Mouse (Mus musculus): ENCODE data around the gene Msantd3. TPM values are rescaled to one million over a fixed set of nuclear protein-coding genes. Genes with fewer than 3 reads are reported as not detected.

The Msantd3 gene
- polyA plus RNA-seq, 1 experiment from 2014 or later = 39.5 TPM

DNA sequence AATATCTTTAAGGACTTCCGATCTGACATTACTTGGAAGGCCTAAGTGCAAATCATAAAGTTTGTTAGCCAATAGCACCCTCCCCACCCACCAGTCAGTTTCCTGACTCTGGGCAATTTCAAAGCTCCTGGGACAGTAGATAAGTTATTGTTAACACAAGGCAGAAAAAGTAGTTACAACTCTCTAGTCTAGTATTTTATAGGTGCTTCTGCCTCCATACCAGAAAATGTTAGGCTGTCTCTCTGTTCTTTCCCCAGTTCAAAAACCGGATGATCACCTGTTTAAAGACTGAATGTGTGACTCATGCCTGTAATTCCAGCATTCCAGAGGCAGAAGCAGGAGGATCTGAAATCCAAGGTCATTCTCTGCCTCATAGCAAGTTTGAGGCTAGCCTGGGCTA is 1.2 kb upstream of the Msantd3 start:
- no peaks in the 10 kb centered on the region for H3K27me3 ChIP-seq (ENCODE audit: control insufficient read depth, insufficient read depth, low read length)
- ATAC-seq (ENCODE audit: insufficient number of reproducible peaks, low FRiP score, low TSS enrichment, low read depth) = no peak
- no peaks in the 10 kb centered on the region for H3K9me3 ChIP-seq (ENCODE audit: control insufficient read depth, low read length)
- peaks cover 4% of the 10 kb centered on the region; the same call in 1 of the 2 replicates for H3K4me1 ChIP-seq (ENCODE audit: control insufficient read depth, insufficient read depth, low read length)
- no peaks in the 10 kb centered on the region for H3K36me3 ChIP-seq (ENCODE audit: control insufficient read depth, insufficient read depth, low read length)
- H3K9ac ChIP-seq (ENCODE audit: low read length) = no peak overlapping the region
- WGBS = 91% methylated on average over 2 of the region's 2 CpGs
- H3K27ac ChIP-seq (replicated peaks; ENCODE audit: low read depth, low read length) = no peak overlapping the region
- no peak overlapping the region for H3K4me3 ChIP-seq (ENCODE audit: low read depth, low read length)
- no peak overlapping the region for H3K4me2 ChIP-seq (ENCODE audit: low read depth, severe bottlenecking)
- DNase-seq (ENCODE audit: low spot score) = no peak

DNA sequence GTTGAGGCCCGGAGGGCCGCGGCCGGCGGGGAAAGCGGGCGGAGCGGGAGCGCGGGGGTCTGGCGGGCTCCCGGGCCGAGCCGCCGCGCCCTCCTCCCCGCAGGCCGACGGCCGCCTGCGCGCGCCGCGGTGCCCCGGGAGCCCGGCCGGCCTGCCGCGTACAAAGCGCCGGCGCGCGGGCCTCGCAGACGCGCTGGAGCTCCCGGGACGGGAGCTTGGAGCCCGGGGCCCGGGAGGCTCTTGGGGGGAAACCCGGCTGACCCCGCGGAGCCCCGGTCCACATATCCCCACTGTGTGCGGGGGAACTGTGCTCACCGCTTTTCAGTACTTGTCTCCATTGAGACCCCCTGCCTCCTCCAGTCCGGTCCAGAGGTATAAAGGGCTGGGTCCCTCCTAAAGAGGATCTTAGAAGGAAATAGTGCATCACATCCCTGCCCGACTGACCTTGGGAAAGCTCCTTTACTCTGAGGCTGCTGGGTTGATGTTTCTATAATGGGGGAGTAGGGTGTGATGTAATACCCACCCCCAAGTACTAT is 909 bp downstream of the Msantd3 start:
- Histone ChIP-seq H3K27me3 (ENCODE audit: control insufficient read depth, insufficient read depth, low read length) (no peaks in the 10 kb centered on the region), H3K9me3 (ENCODE audit: control insufficient read depth, low read length) (no peaks in the 10 kb centered on the region), H3K4me1 (ENCODE audit: control insufficient read depth, insufficient read depth, low read length) (peaks cover 7% of the 10 kb centered on the region; the same call in 1 of the 2 replicates), H3K4me2 (ENCODE audit: low read depth, severe bottlenecking) (peak overlapping the region; percentile 80), H3K36me3 (ENCODE audit: control insufficient read depth, insufficient read depth, low read length) (no peaks in the 10 kb centered on the region), H3K9ac (ENCODE audit: low read length) (peak overlapping the region; percentile 97), H3K4me3 (ENCODE audit: low read depth, low read length) (peak overlapping the region; percentile 74), H3K27ac (replicated peaks; ENCODE audit: low read depth, low read length) (peak overlapping the region; percentile 77)
- peak; percentile 65; the same call in 1 of the 2 replicates for ATAC-seq (ENCODE audit: insufficient number of reproducible peaks, low FRiP score, low TSS enrichment, low read depth)
- DNase-seq (ENCODE audit: low spot score) = peak; percentile 68
- WGBS = 0% methylated on average over 35 of the region's 50 CpGs

- Histone ChIP-seq H3K36me3 (ENCODE audit: control insufficient read depth, insufficient read depth, low read length) (no peaks in the 10 kb centered on the region), H3K4me3 (ENCODE audit: low read depth, low read length) (peak overlapping the region; percentile 74), H3K4me2 (ENCODE audit: low read depth, severe bottlenecking) (peak overlapping the region; percentile 80), H3K9me3 (ENCODE audit: control insufficient read depth, low read length) (no peaks in the 10 kb centered on the region), H3K4me1 (ENCODE audit: control insufficient read depth, insufficient read depth, low read length) (peaks cover 7% of the 10 kb centered on the region; the same call in 1 of the 2 replicates), H3K27me3 (ENCODE audit: control insufficient read depth, insufficient read depth, low read length) (no peaks in the 10 kb centered on the region; the same call in 1 of the 2 replicates), H3K9ac (ENCODE audit: low read length) (peak overlapping the region; percentile 32; the same call in 1 of the 2 replicates), H3K27ac (replicated peaks; ENCODE audit: low read depth, low read length) (no peak overlapping the region)
- DNase-seq (ENCODE audit: low spot score) = peak; percentile 45
- ATAC-seq (ENCODE audit: insufficient number of reproducible peaks, low FRiP score, low TSS enrichment, low read depth) = no peak
- 2% methylated on average over 15 of the region's 15 CpGs for WGBS
These were observed 2.0 kb downstream of the Msantd3 start for GRCm38 (mm10) chr4:48541526-48542250.

- H3K36me3 ChIP-seq (ENCODE audit: control insufficient read depth, insufficient read depth, low read length) = no peaks in the 10 kb centered on the region
- no peak overlapping the region for H3K27ac ChIP-seq (replicated peaks; ENCODE audit: low read depth, low read length)
- H3K4me3 ChIP-seq (ENCODE audit: low read depth, low read length) = no peak overlapping the region
- H3K4me1 ChIP-seq (ENCODE audit: control insufficient read depth, insufficient read depth, low read length) = peaks cover 12% of the 10 kb centered on the region
- no peak for ATAC-seq (ENCODE audit: insufficient number of reproducible peaks, low FRiP score, low TSS enrichment, low read depth)
- DNase-seq (ENCODE audit: low spot score) = no peak
- H3K9me3 ChIP-seq (ENCODE audit: control insufficient read depth, low read length) = no peaks in the 10 kb centered on the region
- H3K27me3 ChIP-seq (ENCODE audit: control insufficient read depth, insufficient read depth, low read length) = no peaks in the 10 kb centered on the region; the same call in 1 of the 2 replicates
- peak overlapping the region; percentile 80; the same call in 1 of the 2 replicates for H3K4me2 ChIP-seq (ENCODE audit: low read depth, severe bottlenecking)
- WGBS = 42% methylated on average over 5 of the region's 5 CpGs
- H3K9ac ChIP-seq (ENCODE audit: low read length) = no peak overlapping the region
These were observed 2.6 kb downstream of the Msantd3 start for GRCm38 (mm10) chr4:48542351-48542750.

DNA sequence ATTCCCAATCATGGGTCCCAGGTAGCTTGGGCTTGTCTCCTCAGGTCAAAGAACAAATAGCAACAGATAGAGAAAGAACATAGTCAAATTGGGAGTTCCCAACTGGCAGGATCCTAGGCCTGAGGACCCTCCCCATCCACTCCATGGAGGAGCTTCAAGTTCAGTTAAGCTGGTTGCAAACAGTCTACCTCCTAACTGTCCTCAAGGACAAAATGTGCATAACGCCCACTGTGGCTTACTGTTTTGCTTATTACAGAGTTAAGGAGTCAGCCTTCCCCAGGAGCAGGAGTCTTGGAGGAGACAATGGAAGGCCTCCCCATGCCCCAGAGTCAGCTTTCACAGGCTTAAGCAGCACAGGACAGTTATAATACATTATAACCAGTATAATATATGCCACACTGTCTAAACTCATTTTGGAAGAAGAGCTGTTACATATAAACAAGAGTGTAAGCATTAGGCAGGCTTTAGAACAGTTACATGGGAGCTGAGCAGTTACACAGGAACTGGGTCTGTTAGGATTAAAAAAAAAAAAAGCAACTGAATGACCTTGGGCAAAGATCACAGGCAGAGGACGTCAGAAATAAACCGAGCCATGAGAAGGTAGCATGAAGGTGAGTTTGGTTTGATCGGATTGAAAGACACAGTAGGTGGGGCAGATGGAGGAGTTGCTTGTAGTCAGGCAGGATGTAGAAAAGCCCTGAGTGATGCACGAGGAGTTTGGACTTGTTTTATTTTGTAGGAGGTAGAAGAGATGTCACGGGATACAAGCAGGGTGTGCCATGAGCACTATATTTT is 3.5 kb downstream of the Msantd3 start:
- H3K4me3 ChIP-seq (ENCODE audit: low read depth, low read length) = no peak overlapping the region
- H3K4me2 ChIP-seq (ENCODE audit: low read depth, severe bottlenecking) = no peak overlapping the region
- peaks cover 18% of the 10 kb centered on the region for H3K4me1 ChIP-seq (ENCODE audit: control insufficient read depth, insufficient read depth, low read length)
- ATAC-seq (ENCODE audit: insufficient number of reproducible peaks, low FRiP score, low TSS enrichment, low read depth) (no peak), DNase-seq (ENCODE audit: low spot score) (no peak)
- H3K9me3 ChIP-seq (ENCODE audit: control insufficient read depth, low read length) = no peaks in the 10 kb centered on the region
- H3K27me3 ChIP-seq (ENCODE audit: control insufficient read depth, insufficient read depth, low read length) = no peaks in the 10 kb centered on the region; the same call in 1 of the 2 replicates
- H3K27ac ChIP-seq (replicated peaks; ENCODE audit: low read depth, low read length) = no peak overlapping the region
- no peak overlapping the region for H3K9ac ChIP-seq (ENCODE audit: low read length)
- 72% methylated on average over 6 of the region's 6 CpGs for WGBS
- no peaks in the 10 kb centered on the region for H3K36me3 ChIP-seq (ENCODE audit: control insufficient read depth, insufficient read depth, low read length)

DNA sequence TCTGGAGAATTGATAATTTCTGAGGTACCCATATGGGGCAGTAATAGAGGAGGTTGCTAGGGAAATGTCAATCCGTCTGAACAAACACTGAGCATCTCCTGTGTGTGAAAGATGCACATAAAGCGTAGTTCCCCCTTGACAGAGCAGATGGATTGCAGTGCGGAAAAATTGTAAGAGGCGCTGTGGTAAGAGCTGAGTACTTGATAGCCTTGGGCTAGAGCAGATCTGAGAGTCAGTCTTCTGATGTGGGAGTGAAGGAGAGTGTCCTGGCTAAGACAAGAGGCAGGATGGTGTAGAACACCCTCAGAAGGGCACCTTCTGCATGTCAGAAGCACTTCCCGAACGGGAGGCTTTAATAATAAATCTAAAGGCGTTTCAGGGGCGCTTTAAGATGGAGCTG is 4.4 kb downstream of the Msantd3 start:
- no peak overlapping the region for H3K4me3 ChIP-seq (ENCODE audit: low read depth, low read length)
- H3K9ac ChIP-seq (ENCODE audit: low read length) = no peak overlapping the region
- no peak overlapping the region for H3K4me2 ChIP-seq (ENCODE audit: low read depth, severe bottlenecking)
- ATAC-seq (ENCODE audit: insufficient number of reproducible peaks, low FRiP score, low TSS enrichment, low read depth) (no peak), DNase-seq (ENCODE audit: low spot score) (no peak)
- H3K36me3 ChIP-seq (ENCODE audit: control insufficient read depth, insufficient read depth, low read length) = no peaks in the 10 kb centered on the region
- WGBS = 77% methylated on average over 8 of the region's 8 CpGs
- no peaks in the 10 kb centered on the region for H3K9me3 ChIP-seq (ENCODE audit: control insufficient read depth, low read length)
- no peak overlapping the region for H3K27ac ChIP-seq (replicated peaks; ENCODE audit: low read depth, low read length)
- no peaks in the 10 kb centered on the region; the same call in 1 of the 2 replicates for H3K27me3 ChIP-seq (ENCODE audit: control insufficient read depth, insufficient read depth, low read length)
- H3K4me1 ChIP-seq (ENCODE audit: control insufficient read depth, insufficient read depth, low read length) = peaks cover 27% of the 10 kb centered on the region

- H3K4me1 ChIP-seq (ENCODE audit: control insufficient read depth, insufficient read depth, low read length) = peaks cover 28% of the 10 kb centered on the region
- WGBS = 68% methylated on average over 12 of the region's 12 CpGs
These were observed 6.2 kb downstream of the Msantd3 start for GRCm38 (mm10) chr4:48545966-48546365.

More at GRCm38 (mm10) chr4:48545966-48546365, 6.2 kb downstream of the Msantd3 start:
- H3K9ac ChIP-seq (ENCODE audit: low read length) = no peak overlapping the region
- no peaks in the 10 kb centered on the region for H3K9me3 ChIP-seq (ENCODE audit: control insufficient read depth, low read length)
- no peaks in the 10 kb centered on the region for H3K36me3 ChIP-seq (ENCODE audit: control insufficient read depth, insufficient read depth, low read length)
- H3K4me2 ChIP-seq (ENCODE audit: low read depth, severe bottlenecking) = no peak overlapping the region
- ATAC-seq (ENCODE audit: insufficient number of reproducible peaks, low FRiP score, low TSS enrichment, low read depth) (no peak), DNase-seq (ENCODE audit: low spot score) (no peak)
- no peak overlapping the region for H3K27ac ChIP-seq (replicated peaks; ENCODE audit: low read depth, low read length)
- H3K4me3 ChIP-seq (ENCODE audit: low read depth, low read length) = no peak overlapping the region
- no peaks in the 10 kb centered on the region; the same call in 1 of the 2 replicates for H3K27me3 ChIP-seq (ENCODE audit: control insufficient read depth, insufficient read depth, low read length)
